Mouse (Mus musculus) G1E (cell line): ENCODE results near the gene Dus1l.
"Not testable (repeated sequence)": the region's sequence is repeated elsewhere in the genome, so short reads cannot be mapped to it uniquely, and the experiment has no call there.

ENCODE experiments used
- CTCF ChIP-seq: IDR thresholded peaks from 2 replicates; pipeline ENCODE4 v1.5.1; 2012; ENCODE audit warnings: low read depth, low read length, inconsistent platforms, mixed read lengths
- GATA1 ChIP-seq: IDR thresholded peaks from 2 replicates; pipeline ENCODE4 v1.6.1; 2012; ENCODE audit warnings: borderline replicate concordance, low read length, inconsistent platforms, mixed read lengths
- GATA2 ChIP-seq: IDR thresholded peaks from 2 replicates; pipeline ENCODE4 v1.6.1; 2012; ENCODE audit warnings: low read depth, low read length, inconsistent platforms, borderline replicate concordance
- POLR2AphosphoS5 ChIP-seq: IDR thresholded peaks from 2 replicates; pipeline ENCODE4 v1.6.1; 2012; ENCODE audit warnings: low read depth, low read length, inconsistent platforms; ENCODE audit not compliant: insufficient replicate concordance
- TAL1 ChIP-seq: conservative IDR thresholded peaks from 2 replicates; pipeline ENCODE4 v1.6.1; 2012; ENCODE audit warnings: low read depth, low read length, inconsistent platforms, mixed read lengths

- TF ChIP-seq CTCF, TAL1, GATA1, GATA2, POLR2AphosphoS5: not testable (repeated sequence)
Measured at GRCm38 (mm10) chr11:120763121-120763999, 32.8 kb downstream of the Dus1l start.
